Mouse (Mus musculus) stomach, embryonic 14.5 days (tissue): Measurements from ENCODE around the gene Tk1. TPM values are rescaled to one million over a fixed set of nuclear protein-coding genes. Genes with fewer than 3 reads are reported as not detected.

Experiments used
- ATAC-seq: fragments of 200-750 bp; cut with Nextera tagmentation; 2 replicates; pipeline ENCODE4 v1.8.0; 2017; ENCODE audit warnings: low read depth, moderate TSS enrichment; ENCODE audit not compliant: insufficient number of reproducible peaks, insufficient read depth, low FRiP score
- H3K27ac ChIP-seq: fragments of 300-500 bp; sonication (generic); 2 replicates; pipeline ENCODE4 v1.5.1; 2014; ENCODE audit warnings: mild to moderate bottlenecking, low read length, moderate library complexity, mixed read lengths
- H3K27me3 ChIP-seq: fragments of 300-500 bp; sonication (generic); 2 replicates; pipeline ENCODE4 v1.6.1; 2014; ENCODE audit warnings: low read length, control low read depth, mixed read lengths; ENCODE audit not compliant: control insufficient read depth, insufficient read depth
- H3K36me3 ChIP-seq: fragments of 300-500 bp; sonication (generic); 2 replicates; pipeline ENCODE4 v1.6.1; 2014; ENCODE audit warnings: mild to moderate bottlenecking, control low read depth, low read length, moderate library complexity, mixed read lengths; ENCODE audit not compliant: control insufficient read depth, insufficient read depth
- H3K4me1 ChIP-seq: fragments of 300-500 bp; sonication (generic); 2 replicates; pipeline ENCODE4 v1.6.1; 2014; ENCODE audit warnings: low read length, control low read depth, mixed read lengths; ENCODE audit not compliant: control insufficient read depth, insufficient read depth
- H3K4me2 ChIP-seq: fragments of 300-500 bp; sonication (generic); replicated peaks from 2 replicates; pipeline ENCODE4 v1.6.1; 2014; ENCODE audit warnings: low read depth, low read length, control low read depth
- H3K4me3 ChIP-seq: fragments of 300-500 bp; sonication (generic); 2 replicates; pipeline ENCODE4 v1.5.1; 2014; ENCODE audit warnings: low read depth, low read length, control low read depth
- H3K9ac ChIP-seq: fragments of 300-500 bp; sonication (generic); replicated peaks from 2 replicates; pipeline ENCODE4 v1.6.1; 2014; ENCODE audit warnings: low read depth, mild to moderate bottlenecking, control low read depth, low read length, moderate library complexity, mixed read lengths
- H3K9me3 ChIP-seq: fragments of 300-500 bp; sonication (generic); 2 replicates; pipeline ENCODE4 v1.6.1; 2016; ENCODE audit warnings: low read depth, low read length, control low read depth; ENCODE audit not compliant: control insufficient read depth
- WGBS: fragments of 180-500 bp; shearing (Covaris S2); extraction: QIAGEN DNeasy Blood & Tissue Kit; methylation state at CpG from one replicate; pipeline ENCODE4 v1.1.7; 2014; 5-methylcytosine and 5-hydroxymethylcytosine counted together
- polyA plus RNA-seq: library from polyadenylated mRNA; unstranded; fragments of >200 nt; fragmentation: Nextera tagmentation; extraction: Ambion mirVana; gene quantifications from 2 replicates; pipeline ENCODE4 v1.2.1, GENCODE M21; 2014

Gene Tk1
- polyA plus RNA-seq, 1 experiment from 2014 or later: 149 TPM

GRCm38 (mm10) chr11:117814704-117815366 is 11.1 kb downstream of the Tk1 start:
- Histone ChIP-seq H3K4me3 (no peak overlapping the region), H3K9ac (no peak overlapping the region), H3K27me3 (no peaks in the 10 kb centered on the region), H3K36me3 (peaks cover 49% of the 10 kb centered on the region), H3K9me3 (no peaks in the 10 kb centered on the region), H3K27ac (no peak overlapping the region), H3K4me1 (peaks cover 4% of the 10 kb centered on the region; the same call in 1 of the 2 replicates), H3K4me2 (no peak overlapping the region)
- 95% methylated on average over 6 of the region's 6 CpGs for WGBS
- ATAC-seq: no peak

GRCm38 (mm10) chr11:117813867-117814266 is 12.0 kb downstream of the Tk1 start:
- Histone ChIP-seq H3K36me3 (peaks cover 39% of the 10 kb centered on the region), H3K4me2 (no peak overlapping the region), H3K9ac (no peak overlapping the region), H3K4me3 (no peak overlapping the region), H3K27ac (no peak overlapping the region), H3K9me3 (no peaks in the 10 kb centered on the region), H3K27me3 (no peaks in the 10 kb centered on the region), H3K4me1 (peaks cover 8% of the 10 kb centered on the region)
- WGBS: 63% methylated on average over 5 of the region's 5 CpGs
- no peak for ATAC-seq

GRCm38 (mm10) chr11:117810401-117811046 is 15.4 kb downstream of the Tk1 start:
- H3K4me3 ChIP-seq: peak overlapping the region; percentile 90
- peak; percentile 81 for ATAC-seq
- peak overlapping the region; percentile 63; the same call in 1 of the 2 replicates for H3K9ac ChIP-seq
- no peaks in the 10 kb centered on the region for H3K27me3 ChIP-seq
- peak overlapping the region; percentile 99 for H3K4me2 ChIP-seq
- peak overlapping the region; percentile 80; the same call in 1 of the 2 replicates for H3K27ac ChIP-seq
- H3K36me3 ChIP-seq: peaks cover 19% of the 10 kb centered on the region
- no peaks in the 10 kb centered on the region for H3K9me3 ChIP-seq
- H3K4me1 ChIP-seq: peaks cover 8% of the 10 kb centered on the region
- WGBS: under 1% methylated on average over 21 of the region's 21 CpGs

- Histone ChIP-seq H3K27me3 (no peaks in the 10 kb centered on the region), H3K36me3 (peaks cover 14% of the 10 kb centered on the region), H3K4me2 (peak within 1 kb of the TSS; percentile 99), H3K27ac (peak within 1 kb of the TSS; percentile 80), H3K9ac (peak within 1 kb of the TSS; percentile 63), H3K4me1 (peaks cover 8% of the 10 kb centered on the region), H3K9me3 (no peaks in the 10 kb centered on the region), H3K4me3 (peak within 1 kb of the TSS; percentile 90)
- under 1% methylated on average over 75 of the region's 75 CpGs for WGBS
- peak; percentile 71 for ATAC-seq
These were observed 16.2 kb downstream of the Tk1 start, which contains the start of the genes Gm20708 and Syngr2 for GRCm38 (mm10) chr11:117809407-117810311. Gm20708 (plus strand) TSS chr11:117809668. Syngr2 (plus strand) TSS chr11:117809668.

GRCm38 (mm10) chr11:117806781-117807180 is 19.1 kb downstream of the Tk1 start:
- Histone ChIP-seq H3K9me3 (no peaks in the 10 kb centered on the region), H3K9ac (no peak overlapping the region), H3K36me3 (no peaks in the 10 kb centered on the region), H3K4me1 (peaks cover 8% of the 10 kb centered on the region), H3K4me3 (no peak overlapping the region), H3K27me3 (no peaks in the 10 kb centered on the region), H3K27ac (no peak overlapping the region), H3K4me2 (no peak overlapping the region)
- 87% methylated on average over 6 of the region's 6 CpGs for WGBS
- no peak for ATAC-seq

GRCm38 (mm10) chr11:117803166-117803688 is 22.7 kb downstream of the Tk1 start:
- 90% methylated on average over 3 of the region's 3 CpGs for WGBS
- H3K27ac ChIP-seq: no peak overlapping the region
- H3K36me3 ChIP-seq: no peaks in the 10 kb centered on the region
- H3K4me1 ChIP-seq: peaks cover 7% of the 10 kb centered on the region; the same call in 1 of the 2 replicates
- no peaks in the 10 kb centered on the region for H3K27me3 ChIP-seq
- no peak for ATAC-seq
- no peak overlapping the region for H3K9ac ChIP-seq
- H3K4me3 ChIP-seq: no peak overlapping the region
- no peaks in the 10 kb centered on the region for H3K9me3 ChIP-seq
- H3K4me2 ChIP-seq: no peak overlapping the region

GRCm38 (mm10) chr11:117801650-117802049 is 24.2 kb downstream of the Tk1 start:
- 68% methylated on average over 7 of the region's 7 CpGs for WGBS
- H3K27me3 ChIP-seq: no peaks in the 10 kb centered on the region
- no peak overlapping the region for H3K9ac ChIP-seq
- no peaks in the 10 kb centered on the region for H3K9me3 ChIP-seq
- peaks cover 8% of the 10 kb centered on the region; the same call in 1 of the 2 replicates for H3K4me1 ChIP-seq
- no peaks in the 10 kb centered on the region for H3K36me3 ChIP-seq
- no peak overlapping the region for H3K4me3 ChIP-seq
- ATAC-seq: no peak
- no peak overlapping the region for H3K4me2 ChIP-seq
- H3K27ac ChIP-seq: no peak overlapping the region

GRCm38 (mm10) chr11:117800038-117800437 is 25.9 kb downstream of the Tk1 start:
- Histone ChIP-seq H3K9ac (no peak overlapping the region), H3K4me3 (no peak overlapping the region), H3K4me1 (peaks cover 8% of the 10 kb centered on the region; the same call in 1 of the 2 replicates), H3K27me3 (no peaks in the 10 kb centered on the region), H3K9me3 (no peaks in the 10 kb centered on the region), H3K4me2 (no peak overlapping the region), H3K36me3 (no peaks in the 10 kb centered on the region), H3K27ac (no peak overlapping the region)
- 88% methylated on average over 7 of the region's 7 CpGs for WGBS
- ATAC-seq: no peak
